Mouse (Mus musculus): ENCODE measurements around the gene Baiap2l1.
A peak's percentile ranks its signal among the peaks of the same experiment; 100 is the strongest.

Gene Baiap2l1

DNA sequence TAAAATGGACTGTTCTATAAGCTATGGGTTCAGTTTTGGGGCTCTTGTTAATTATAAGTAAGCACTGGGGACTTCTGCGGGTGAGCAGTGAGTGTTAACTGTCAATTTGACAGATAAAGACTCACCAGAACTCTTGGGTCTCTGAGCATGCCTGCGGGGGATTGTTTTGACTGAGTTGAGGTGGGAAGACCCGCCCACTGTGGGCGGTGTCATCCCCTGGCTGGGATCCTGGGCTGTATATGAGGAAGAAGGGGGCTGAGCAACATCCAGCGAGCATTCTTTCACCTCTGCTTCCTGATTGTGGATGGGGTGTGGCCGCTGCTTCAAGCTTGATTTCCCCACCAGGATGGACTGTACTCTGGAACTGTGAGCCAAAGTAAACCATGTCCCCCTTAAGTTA is 123.7 kb downstream of the Baiap2l1 start:
- no peak for DNase-seq (ENCODE audit: extremely low read depth, low read depth, low spot score)

DNA sequence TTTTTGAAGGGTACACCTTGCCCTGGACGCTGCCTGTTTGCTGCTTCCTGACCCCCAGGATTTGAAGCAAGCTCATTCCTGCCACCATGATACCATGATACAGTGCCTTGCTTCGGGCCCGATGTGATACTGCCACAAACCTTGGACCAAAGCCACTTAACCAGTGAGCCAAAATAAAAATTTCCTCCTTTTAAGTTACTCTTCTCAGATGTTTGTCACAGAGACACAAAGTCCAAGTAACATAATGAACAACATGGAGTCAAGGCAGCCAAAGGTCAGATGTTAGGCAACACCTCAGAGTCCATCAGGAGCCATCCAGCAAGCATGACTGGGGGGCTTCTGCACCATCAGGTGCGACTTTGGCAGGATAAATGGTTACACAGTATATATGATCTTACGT is 125.4 kb downstream of the Baiap2l1 start:
- no peak for DNase-seq (ENCODE audit: extremely low read depth, low read depth, low spot score)

DNA sequence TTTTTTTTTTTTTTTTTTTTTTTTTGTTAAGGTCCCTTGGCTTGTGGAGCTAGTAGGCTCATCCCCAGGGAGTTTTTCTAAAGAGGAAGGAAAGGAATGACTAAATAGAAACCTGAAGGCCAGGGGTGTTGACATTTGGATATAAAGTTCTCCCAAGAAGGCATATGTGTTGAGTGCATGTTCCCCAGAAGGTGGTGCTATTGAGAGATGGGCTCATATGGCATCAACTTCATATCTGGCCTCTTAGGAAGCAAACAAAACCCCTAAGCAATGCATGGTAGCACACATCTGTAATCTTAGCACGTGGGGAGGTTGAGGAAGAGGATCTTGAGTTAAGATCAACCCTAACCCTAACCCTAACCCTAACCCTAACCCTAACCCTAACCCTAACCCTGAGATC is 126.5 kb downstream of the Baiap2l1 start:
- DNase-seq (ENCODE audit: extremely low read depth, low read depth, low spot score), result no peak

DNA sequence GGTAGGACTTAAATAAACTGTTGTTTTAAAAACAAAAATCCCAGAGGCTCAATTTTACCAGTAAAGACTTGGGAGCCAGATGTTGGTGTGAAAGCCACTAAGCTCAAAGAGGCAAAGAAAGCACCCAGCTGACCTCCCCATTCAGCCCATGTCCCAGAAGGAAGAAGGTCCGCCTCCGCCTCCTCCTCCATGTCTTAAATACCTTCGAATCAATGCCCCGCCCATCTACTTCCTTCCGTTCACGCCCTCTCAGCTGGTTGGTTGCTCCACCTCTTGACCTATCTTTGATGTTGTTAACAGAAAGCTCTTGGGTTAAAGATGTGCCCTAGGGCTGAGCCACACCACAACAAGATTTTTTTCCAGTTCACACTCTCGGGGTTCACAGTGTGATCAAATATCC is 127.7 kb downstream of the Baiap2l1 start:
- DNase-seq (ENCODE audit: extremely low read depth, low read depth, low spot score), result no peak

DNA sequence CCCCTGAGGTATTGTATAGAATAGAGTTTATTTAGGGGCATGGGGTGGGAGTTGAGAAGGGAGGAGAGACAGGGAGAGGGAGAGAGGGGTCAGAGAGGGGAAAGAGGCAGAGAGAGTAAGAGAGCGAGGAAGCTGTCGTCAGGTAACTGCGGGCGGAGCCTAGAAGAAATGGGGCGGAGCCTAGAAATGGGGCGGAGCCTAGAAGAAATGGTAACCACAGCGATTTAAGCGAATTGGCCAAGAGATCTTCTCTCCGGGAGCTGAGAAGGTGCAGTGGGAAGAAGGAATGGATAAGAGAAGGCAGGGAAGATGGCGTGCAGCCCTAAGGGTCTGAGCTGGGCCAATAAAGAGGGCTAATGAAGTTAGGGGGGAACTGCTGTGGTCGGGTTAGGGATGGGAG is 131.7 kb downstream of the Baiap2l1 start:
- no peak for DNase-seq (ENCODE audit: extremely low read depth, low read depth, low spot score)

DNA sequence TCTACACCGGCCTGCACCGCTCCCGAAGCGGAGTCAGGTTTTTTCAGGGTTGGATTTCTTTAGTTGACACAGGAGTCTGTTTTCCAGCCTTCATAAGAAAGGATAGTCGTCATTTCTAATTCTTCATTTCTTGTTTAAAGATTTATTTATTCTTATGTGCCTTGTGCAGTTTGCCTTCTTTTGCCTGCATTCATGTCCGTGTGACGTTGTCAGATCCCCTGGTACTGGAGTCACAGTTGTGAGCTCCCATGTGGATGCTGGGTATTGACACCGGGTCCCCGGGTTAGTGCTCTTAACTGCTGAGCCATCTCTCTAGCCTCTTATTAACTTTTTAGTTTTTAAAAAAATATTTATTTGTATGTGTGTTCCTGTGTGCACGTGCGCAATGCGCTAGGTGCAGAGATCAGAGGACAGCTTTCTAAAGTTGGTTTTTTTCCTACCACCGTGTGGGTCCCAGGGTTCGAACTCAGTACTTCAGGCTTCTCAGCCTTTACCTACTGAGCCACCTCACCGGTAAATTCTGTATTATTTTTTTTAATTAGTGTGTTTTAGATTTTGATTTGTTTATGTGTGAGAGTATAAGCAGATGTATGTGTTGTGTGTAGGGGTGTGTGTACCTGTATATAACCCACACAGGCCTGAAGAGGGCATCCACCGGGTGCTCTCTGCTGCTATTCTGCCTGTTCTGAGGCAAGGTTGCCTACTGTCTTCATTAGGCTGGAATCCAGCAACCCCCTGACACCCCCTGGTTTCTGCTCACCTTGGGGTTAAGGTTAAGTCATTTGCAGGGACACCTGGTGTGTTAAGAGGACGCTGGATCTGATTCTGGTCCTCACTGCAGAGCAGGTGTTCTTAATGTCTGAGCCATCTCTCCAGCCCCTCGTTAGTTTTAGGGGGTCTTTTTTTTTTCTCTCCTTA is 133.8 kb downstream of the Baiap2l1 start:
- DNase-seq (ENCODE audit: extremely low read depth, low read depth, low spot score), result no peak

DNA sequence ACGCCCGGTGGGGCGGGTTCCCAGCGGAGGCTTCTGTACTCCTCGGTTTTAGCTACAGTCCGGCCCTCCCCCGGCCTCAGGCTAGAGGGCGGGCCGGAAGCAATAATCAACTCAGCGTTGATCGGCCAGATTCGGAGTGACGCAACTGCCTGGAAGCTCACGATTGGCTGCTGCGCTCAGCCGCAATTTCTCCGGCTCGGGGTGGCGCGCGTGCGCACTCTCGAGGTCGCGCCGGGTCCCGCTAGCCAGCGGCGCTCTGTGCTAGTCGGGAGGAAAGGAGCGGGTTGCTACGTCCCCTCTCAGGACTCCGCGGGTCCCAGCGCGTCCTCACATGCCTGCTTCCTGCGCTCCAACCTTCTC is 134.4 kb downstream of the Baiap2l1 start, which contains the start of gene Tecpr1:
TSS of gene Tecpr1 (minus strand) at position 113 of the 360 bp plus-strand sequence.
- peak; percentile 76 for DNase-seq (ENCODE audit: extremely low read depth, low read depth, low spot score)

DNA sequence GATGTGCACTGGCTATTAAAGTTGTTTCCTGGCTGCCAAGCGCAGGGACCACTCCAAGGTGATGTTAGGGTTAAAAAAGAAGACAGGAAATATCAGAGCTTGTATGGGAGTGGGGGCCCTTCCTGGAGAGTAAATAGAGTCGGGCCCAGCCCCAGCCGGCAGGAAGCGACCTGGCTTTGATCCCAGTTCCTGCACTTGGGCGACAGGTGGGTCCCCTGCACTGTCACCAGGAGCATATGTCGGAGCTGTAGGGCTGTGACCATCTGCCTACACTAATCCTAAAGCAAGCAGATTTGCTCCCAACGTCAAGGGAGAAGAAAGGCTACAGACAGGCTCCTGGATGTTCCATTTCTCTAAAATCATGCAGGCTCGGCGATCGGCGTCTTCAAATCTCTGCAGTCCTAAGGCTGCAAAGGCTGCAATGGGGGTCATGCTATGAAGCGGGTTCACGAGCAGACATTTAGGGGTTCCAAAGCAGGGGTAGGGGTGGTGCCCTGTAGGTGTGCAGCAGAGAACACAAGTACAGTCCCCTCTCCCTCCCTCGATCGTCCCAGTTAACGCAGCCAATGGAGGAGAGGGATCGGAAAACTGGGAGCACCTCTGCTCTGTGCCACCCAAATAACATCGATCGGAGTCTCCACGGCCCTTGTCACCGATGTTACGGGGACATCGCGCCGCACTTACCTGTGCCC is 135.0 kb downstream of the Baiap2l1 start:
- DNase-seq (ENCODE audit: extremely low read depth, low read depth, low spot score), result no peak

DNA sequence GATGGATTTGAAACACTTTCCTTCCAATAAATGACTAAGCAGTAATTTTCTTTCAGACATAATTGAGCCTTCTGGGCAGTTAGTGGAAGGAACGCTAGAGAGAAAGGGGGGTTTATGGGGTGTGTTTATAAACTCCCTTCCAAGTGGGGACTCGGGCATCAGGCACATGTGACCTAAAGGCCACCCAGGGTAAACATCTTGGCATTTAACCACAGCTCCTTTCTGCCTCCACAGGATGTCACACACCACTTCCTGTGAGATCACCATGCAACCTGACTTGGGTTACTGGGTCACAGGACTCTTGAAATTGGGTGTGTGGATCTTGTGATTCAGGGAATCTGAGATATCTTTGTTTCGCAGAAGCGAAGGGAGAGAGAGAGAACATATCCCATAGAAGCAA is 136.6 kb downstream of the Baiap2l1 start:
- no peak for DNase-seq (ENCODE audit: extremely low read depth, low read depth, low spot score)

DNA sequence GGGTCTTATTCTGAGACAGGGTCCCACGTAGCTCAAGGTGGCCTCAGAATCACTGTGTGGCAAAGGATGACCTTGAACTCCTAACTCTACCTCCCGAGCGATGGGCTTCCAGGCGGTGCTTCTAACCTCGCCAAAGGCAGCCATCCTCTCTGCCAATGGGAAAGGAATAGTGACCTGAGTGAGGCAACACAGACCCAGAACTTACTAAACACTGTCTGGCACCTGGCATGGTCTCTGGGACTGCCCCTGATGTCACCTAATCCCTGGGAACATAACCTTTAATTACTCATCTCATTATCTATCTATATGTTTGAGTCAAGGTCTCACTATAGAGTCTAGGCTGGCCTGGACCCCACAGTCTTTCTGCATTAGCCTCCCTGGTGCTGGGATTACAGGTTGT is 138.0 kb downstream of the Baiap2l1 start:
- DNase-seq (ENCODE audit: extremely low read depth, low read depth, low spot score), result no peak

DNA sequence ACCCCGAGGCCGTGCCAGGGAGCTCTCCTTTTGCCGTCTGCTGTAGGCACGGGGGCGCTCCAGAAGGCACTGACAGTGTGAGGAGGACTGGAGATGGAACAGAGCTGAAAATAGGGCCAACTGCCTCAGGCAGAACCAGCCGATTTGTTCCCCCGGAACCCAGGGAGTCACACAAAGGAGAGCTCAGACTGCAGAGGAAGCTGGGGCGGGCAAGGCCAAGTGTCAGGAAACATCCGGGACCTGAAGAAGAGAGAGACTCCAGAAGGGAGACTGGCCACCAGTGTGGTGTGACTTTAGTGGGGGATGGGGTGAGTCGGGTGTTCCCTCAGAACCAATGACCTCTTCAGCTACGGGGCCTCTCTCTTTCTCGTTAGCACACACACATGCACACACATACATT is 138.6 kb downstream of the Baiap2l1 start:
- no peak for DNase-seq (ENCODE audit: extremely low read depth, low read depth, low spot score)

DNA sequence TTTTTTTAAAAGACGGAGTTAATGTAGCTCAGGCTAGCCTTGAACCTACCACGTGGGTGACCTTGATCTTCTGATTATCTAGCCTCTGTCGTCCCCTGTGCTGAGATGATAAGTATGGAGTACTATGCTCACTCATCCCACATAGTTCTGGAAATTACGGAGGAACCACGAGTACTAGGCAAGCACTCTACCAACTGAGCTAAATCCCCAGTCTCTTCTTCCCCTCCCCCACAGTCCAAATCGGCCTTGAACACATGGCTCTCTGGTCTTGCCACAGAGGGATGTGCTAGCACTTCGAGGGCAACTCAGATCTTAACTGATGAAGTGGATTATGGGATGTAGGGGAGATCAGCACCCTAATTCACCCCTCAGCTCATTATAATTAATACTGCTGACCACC is 139.9 kb downstream of the Baiap2l1 start:
- no peak for DNase-seq (ENCODE audit: extremely low read depth, low read depth, low spot score)

DNA sequence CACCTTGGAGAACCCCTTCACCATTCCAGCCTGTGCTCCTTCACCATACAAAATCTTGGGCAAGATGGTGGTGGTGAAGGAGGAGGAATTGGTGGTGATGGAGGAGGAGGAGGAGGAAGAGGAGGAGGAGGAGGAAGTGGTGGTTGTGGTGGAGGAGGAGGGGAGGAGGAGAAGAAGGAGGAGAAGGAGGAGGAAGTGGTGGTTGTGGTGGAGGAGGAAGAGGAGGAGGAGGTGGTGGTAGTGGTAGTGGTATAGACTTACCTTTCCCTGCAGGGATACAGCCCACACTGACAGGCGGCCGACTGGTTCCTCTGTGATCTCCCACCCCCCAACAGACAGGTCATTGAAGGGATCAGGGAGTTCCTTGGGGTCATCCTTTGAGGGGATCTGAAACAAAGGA is 141.9 kb downstream of the Baiap2l1 start:
- no peak for DNase-seq (ENCODE audit: extremely low read depth, low read depth, low spot score)
